Mouse (Mus musculus) myocyte (in vitro differentiated cells): Measurements from ENCODE around the gene Gja3. TPM values are rescaled to one million over a fixed set of nuclear protein-coding genes. Genes with fewer than 3 reads are reported as not detected.

Experiments used
- H3K27me3 ChIP-seq: one replicate; pipeline ENCODE4 v1.6.1; 2011; ENCODE audit not compliant: control insufficient read depth, insufficient read depth, insufficient read length
- H3K36me3 ChIP-seq: one replicate; pipeline ENCODE4 v1.6.1; 2011; ENCODE audit not compliant: control insufficient read depth, insufficient read depth
- H3K4me2 ChIP-seq: one replicate; pipeline ENCODE4 v1.6.1; 2011; ENCODE audit warnings: low read depth, control low read depth
- H3K4me3 ChIP-seq: one replicate; pipeline ENCODE4 v1.5.1; 2011; ENCODE audit warnings: mild to moderate bottlenecking, control low read depth, moderate library complexity
- H3K79me2 ChIP-seq: one replicate; pipeline ENCODE4 v1.6.1; 2011; ENCODE audit not compliant: control insufficient read depth, insufficient read depth
- H3ac ChIP-seq: one replicate; pipeline ENCODE4 v1.6.1; 2011; ENCODE audit not compliant: control insufficient read depth, insufficient read length
- CEBPB ChIP-seq: IDR thresholded peaks from 2 replicates; pipeline ENCODE4 v1.6.1; 2011; ENCODE audit warnings: mild to moderate bottlenecking, moderate library complexity; ENCODE audit not compliant: poor library complexity, insufficient read depth, severe bottlenecking
- E2F4 ChIP-seq: IDR thresholded peaks from one replicate; pipeline ENCODE4 v1.6.1; 2011; ENCODE audit warnings: mild to moderate bottlenecking, control low read depth, moderate library complexity; ENCODE audit not compliant: insufficient read depth
- MAX ChIP-seq: IDR thresholded peaks from one replicate; pipeline ENCODE4 v1.6.1; 2011; ENCODE audit warnings: low read depth, mild to moderate bottlenecking, control low read depth
- MYOD1 ChIP-seq, 3 experiments: IDR thresholded peaks; one replicate each; pipeline ENCODE4 v1.6.1; 2011; ENCODE audit warnings: control low read depth in 2 of 3, low read depth in 2 of 3, mild to moderate bottlenecking in 2 of 3, moderate library complexity in 1 of 3; ENCODE audit not compliant: insufficient read length in 2 of 3, control insufficient read depth in 1 of 3
- MYOG ChIP-seq, 3 experiments: IDR thresholded peaks; one replicate each; pipeline ENCODE4 v1.6.1; 2011; ENCODE audit warnings: control low read depth in 2 of 3, low read depth in 2 of 3, mild to moderate bottlenecking in 2 of 3; ENCODE audit not compliant: insufficient read length in 2 of 3, control insufficient read depth in 1 of 3, insufficient read depth in 1 of 3
- POLR2A ChIP-seq: IDR thresholded peaks from one replicate; pipeline ENCODE4 v1.6.1; 2011; ENCODE audit warnings: low read depth, mild to moderate bottlenecking, control low read depth, moderate library complexity; ENCODE audit not compliant: insufficient read length
- POLR2AphosphoS2 ChIP-seq: IDR thresholded peaks from one replicate; pipeline ENCODE4 v1.6.1; 2011; ENCODE audit warnings: low read depth, control low read depth; ENCODE audit not compliant: insufficient read length
- REST ChIP-seq: IDR thresholded peaks from one replicate; pipeline ENCODE4 v1.6.1; 2011; ENCODE audit warnings: mild to moderate bottlenecking, control low read depth, moderate library complexity; ENCODE audit not compliant: insufficient read depth, insufficient read length
- SRF ChIP-seq: IDR thresholded peaks from one replicate; pipeline ENCODE4 v1.6.1; 2011; ENCODE audit warnings: low read depth; ENCODE audit not compliant: control insufficient read depth, insufficient read length
- TCF12 ChIP-seq: IDR thresholded peaks from one replicate; pipeline ENCODE4 v1.6.1; 2011; ENCODE audit warnings: mild to moderate bottlenecking, control low read depth; ENCODE audit not compliant: poor library complexity, insufficient read depth, severe bottlenecking
- TCF3 ChIP-seq: IDR thresholded peaks from one replicate; pipeline ENCODE4 v1.6.1; 2011; ENCODE audit warnings: low read depth, control low read depth; ENCODE audit not compliant: insufficient read length
- USF1 ChIP-seq: IDR thresholded peaks from one replicate; pipeline ENCODE4 v1.6.1; 2011; ENCODE audit warnings: low read depth, mild to moderate bottlenecking, control low read depth, moderate library complexity
- polyA plus RNA-seq: library from polyadenylated mRNA; unstranded; fragments of >200 nt; fragmentation: generic; extraction: Trizol; gene quantifications from one replicate; pipeline ENCODE4 v1.2.1, GENCODE M21; 2012; ENCODE audit warnings: missing spikeins

Gene Gja3
- 1.1 TPM for polyA plus RNA-seq

DNA sequence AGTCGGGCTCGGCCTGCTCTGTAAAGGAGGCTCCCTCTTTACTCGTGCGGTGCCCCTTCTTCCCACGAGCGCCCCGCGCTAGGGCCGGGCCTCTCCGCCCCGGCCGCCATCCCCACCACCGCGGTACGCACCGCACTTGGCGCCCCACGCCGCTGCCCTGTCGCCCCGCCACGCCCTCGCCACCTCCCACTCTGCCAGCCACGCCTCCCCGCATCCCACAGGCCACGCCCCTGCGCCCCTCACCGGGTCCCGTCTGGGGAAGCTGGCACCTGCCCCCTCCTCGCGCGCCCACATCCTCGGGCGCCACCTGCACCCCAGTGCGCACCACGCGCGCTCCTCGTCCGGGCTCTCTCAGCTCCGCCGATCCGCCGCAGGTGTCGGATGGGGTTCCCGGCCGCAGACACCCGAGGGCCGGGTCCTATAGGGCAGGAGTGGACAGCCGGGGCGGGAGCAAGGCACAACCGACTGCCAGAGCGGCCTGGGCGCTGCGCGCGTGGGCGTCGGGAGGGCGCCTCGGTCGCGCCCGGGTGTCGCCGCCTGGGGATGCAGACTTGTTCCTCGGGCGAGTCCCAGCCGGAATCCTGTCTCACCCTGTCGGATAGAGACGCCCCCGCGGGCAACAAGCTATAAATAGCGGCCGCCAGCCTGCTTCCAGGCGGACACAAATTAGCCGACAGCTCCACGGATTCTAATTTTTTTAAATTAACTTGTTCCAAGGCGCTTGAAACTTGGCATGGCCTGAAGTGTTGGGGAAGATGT is at the start of gene Gja3:
Gene Gja3, minus strand, starts transcription at position 538 of the 759 bp plus-strand sequence.
- H3K4me2 ChIP-seq: peak within 1 kb of the TSS; percentile 56
- no peak within 1 kb of the TSS for H3K4me3 ChIP-seq
- TF ChIP-seq SRF: no peak
- TF ChIP-seq POLR2A: peak; percentile 39
- H3K79me2 ChIP-seq: no peaks in the 10 kb centered on the region
- H3K36me3 ChIP-seq: no peaks in the 10 kb centered on the region
- H3ac ChIP-seq: no peak within 1 kb of the TSS
- H3K27me3 ChIP-seq: peaks cover 25% of the 10 kb centered on the region

- Histone ChIP-seq H3K4me2 (no peak overlapping the region), H3ac (no peak overlapping the region), H3K4me3 (no peak overlapping the region), H3K36me3 (no peaks in the 10 kb centered on the region), H3K79me2 (no peaks in the 10 kb centered on the region), H3K27me3 (peaks cover 51% of the 10 kb centered on the region)
- TF ChIP-seq POLR2A (no peak), USF1 (no peak), POLR2AphosphoS2 (no peak), TCF12 (no peak), REST (no peak), MYOD1 (IDR thresholded peaks at IDR 0.05; ENCODE audit: control insufficient read depth in 1 of 3, insufficient read length in 2 of 3, low read depth in 2 of 3) (no peak), MYOG (IDR thresholded peaks at IDR 0.05; ENCODE audit: control insufficient read depth in 1 of 3, insufficient read depth in 1 of 3, insufficient read length in 2 of 3, low read depth in 2 of 3) (no peak), CEBPB (no peak)
Measured at GRCm38 (mm10) chr14:57107091-57107490, 49.2 kb upstream of the Gja3 start.

GRCm38 (mm10) chr14:57105721-57106120 is 47.8 kb upstream of the Gja3 start:
- H3K36me3 ChIP-seq: no peaks in the 10 kb centered on the region
- no peak for TF ChIP-seq USF1
- no peak for TF ChIP-seq MYOG (IDR thresholded peaks at IDR 0.05; ENCODE audit: control insufficient read depth in 1 of 3, insufficient read depth in 1 of 3, insufficient read length in 2 of 3, low read depth in 2 of 3)
- TF ChIP-seq MYOD1 (IDR thresholded peaks at IDR 0.05; ENCODE audit: control insufficient read depth in 1 of 3, insufficient read length in 2 of 3, low read depth in 2 of 3): no peak
- no peak for TF ChIP-seq SRF
- no peak for TF ChIP-seq CEBPB
- H3K4me3 ChIP-seq: no peak overlapping the region
- no peak overlapping the region for H3ac ChIP-seq
- peaks cover 51% of the 10 kb centered on the region for H3K27me3 ChIP-seq
- no peak overlapping the region for H3K4me2 ChIP-seq
- H3K79me2 ChIP-seq: no peaks in the 10 kb centered on the region

DNA sequence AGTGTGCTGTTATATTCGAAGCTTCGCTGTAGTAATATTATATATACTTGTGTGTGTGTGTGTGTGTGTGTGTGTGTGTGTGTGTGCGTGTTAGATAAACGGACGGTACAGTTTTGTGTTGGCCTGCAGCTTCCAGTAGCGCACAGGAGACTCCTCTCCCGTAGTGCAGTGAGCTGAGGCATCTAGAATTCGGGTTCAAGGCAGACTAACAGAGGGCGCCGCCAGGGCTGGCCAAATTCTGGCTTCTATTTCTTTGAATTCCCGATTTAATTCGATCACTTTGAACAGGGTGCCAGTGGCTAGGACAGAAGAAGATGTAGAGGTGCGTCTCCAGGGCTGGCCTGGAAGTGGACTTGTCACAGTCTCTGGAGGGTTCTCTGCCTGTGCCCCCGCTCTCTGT is 47.2 kb upstream of the Gja3 start:
- Histone ChIP-seq H3K4me3 (no peak overlapping the region), H3K27me3 (peaks cover 51% of the 10 kb centered on the region), H3K4me2 (no peak overlapping the region), H3ac (no peak overlapping the region), H3K36me3 (no peaks in the 10 kb centered on the region), H3K79me2 (no peaks in the 10 kb centered on the region)
- TF ChIP-seq TCF12 (no peak), MYOD1 (IDR thresholded peaks at IDR 0.05; ENCODE audit: control insufficient read depth in 1 of 3, insufficient read length in 2 of 3, low read depth in 2 of 3) (no peak), POLR2AphosphoS2 (no peak), USF1 (no peak), E2F4 (no peak), MAX (no peak), SRF (no peak), MYOG (IDR thresholded peaks at IDR 0.05; ENCODE audit: control insufficient read depth in 1 of 3, insufficient read depth in 1 of 3, insufficient read length in 2 of 3, low read depth in 2 of 3) (no peak), CEBPB (no peak), REST (no peak), POLR2A (no peak), TCF3 (no peak)

GRCm38 (mm10) chr14:57104106-57105023 is 46.5 kb upstream of the Gja3 start, which contains the start of gene Gjb2:
TSS of gene Gjb2 (minus strand) at chr14:57104702.
- no peaks in the 10 kb centered on the region for H3K36me3 ChIP-seq
- H3ac ChIP-seq: no peak within 1 kb of the TSS
- H3K4me2 ChIP-seq: no peak within 1 kb of the TSS
- H3K27me3 ChIP-seq: peaks cover 51% of the 10 kb centered on the region
- TF ChIP-seq SRF (no peak), USF1 (no peak), POLR2A (no peak), MYOG (IDR thresholded peaks at IDR 0.05; ENCODE audit: control insufficient read depth in 1 of 3, insufficient read depth in 1 of 3, insufficient read length in 2 of 3, low read depth in 2 of 3) (no peak), MAX (no peak), MYOD1 (IDR thresholded peaks at IDR 0.05; ENCODE audit: control insufficient read depth in 1 of 3, insufficient read length in 2 of 3, low read depth in 2 of 3) (no peak), TCF3 (no peak), E2F4 (no peak), POLR2AphosphoS2 (no peak), REST (no peak), TCF12 (no peak), CEBPB (no peak)
- H3K4me3 ChIP-seq: no peak within 1 kb of the TSS
- H3K79me2 ChIP-seq: no peaks in the 10 kb centered on the region
